Mouse (Mus musculus) lung, postnatal 14 days (tissue): ENCODE measurements at regions not wholly inside any gene's neighbourhood (a gene's known extent, or its start where the extent isn't known, plus 50 kb on each side); places are given as distances from the start of the nearest gene placed in this dataset.

Source experiments
- DNase-seq: peaks from one replicate; pipeline ENCODE4 v3.0.0; 2021

- DNase-seq: no peak
Measured at GRCm38 (mm10) chr4:32183791-32184190, 54.8 kb upstream of the Bach2 start.

- DNase-seq: no peak
Measured at GRCm38 (mm10) chr4:32185986-32186385, 52.6 kb upstream of the Bach2 start.

GRCm38 (mm10) chr4:32187154-32187553, 51.5 kb upstream of the Bach2 start:
- no peak for DNase-seq

- DNase-seq: no peak
Measured at GRCm38 (mm10) chr4:32188076-32188475, 50.5 kb upstream of the Bach2 start.

- no peak for DNase-seq
Measured at GRCm38 (mm10) chr4:32188752-32189415, 49.7 kb upstream of the Bach2 start.
